Mouse (Mus musculus) layer of hippocampus, postnatal 25 days (tissue): ENCODE data around the gene Spock2. TPM values are rescaled to one million over a fixed set of nuclear protein-coding genes. Genes with fewer than 3 reads are reported as not detected.

Source experiments
- DNase-seq, 2 experiments: peaks; one replicate each; pipeline ENCODE4 v3.0.0; 2022; ENCODE audit warnings: mixed read lengths in 2 of 2, low spot score in 1 of 2; ENCODE audit errors: extremely low spot score in 1 of 2
- total RNA-seq, 2 experiments: library from RNA; stranded (reverse); gene quantifications; 2 replicates each; pipeline ENCODE4 v1.2.3; 2021

Spock2 gene
- 100 to 1,000 TPM; 509 to 518 TPM for total RNA-seq

DNA sequence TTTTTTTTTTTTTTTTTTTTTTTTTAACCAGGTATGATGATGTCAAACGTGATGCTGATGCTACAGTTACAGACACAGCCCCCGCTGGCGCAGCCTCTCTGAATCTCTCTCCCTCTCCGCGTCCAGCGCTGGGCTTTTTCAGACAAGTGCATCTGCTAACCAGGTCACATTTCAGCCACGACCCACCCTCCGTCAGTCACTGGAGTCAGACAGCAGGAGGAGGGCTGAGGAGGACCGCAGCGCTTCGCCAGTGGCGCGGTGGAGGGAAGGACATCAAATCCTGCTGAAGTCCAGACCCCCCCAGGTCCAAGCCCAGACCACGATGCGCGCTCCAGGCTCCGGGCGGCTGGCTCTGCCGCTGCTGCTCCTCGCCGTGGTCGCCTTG is at the start of gene Spock2:
Gene Spock2, plus strand, starts transcription at position 74 of the 385 bp plus-strand sequence.
- peak in 1 of 2 experiments; percentile 66 for DNase-seq

DNA sequence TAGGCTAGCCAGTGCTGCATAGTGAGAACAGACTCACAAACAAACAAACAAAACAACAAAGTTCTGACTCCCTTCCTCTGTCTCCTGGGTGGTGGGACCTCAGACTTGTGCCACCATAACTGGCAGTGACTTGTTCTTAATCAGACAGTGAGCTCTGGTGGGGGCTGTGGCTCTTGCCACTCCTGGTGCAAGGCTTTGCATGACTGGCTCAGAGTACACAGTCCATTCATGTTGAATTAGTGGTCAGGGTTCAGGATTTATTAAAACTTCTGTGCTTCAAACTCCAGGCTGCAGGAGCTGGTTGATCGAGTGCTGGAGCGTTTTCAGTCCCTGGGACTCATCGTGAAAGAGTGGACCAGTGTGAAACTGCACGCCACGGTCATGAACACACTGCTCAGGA is 43.8 kb upstream of the Spock2 start:
- no peak for DNase-seq

DNA sequence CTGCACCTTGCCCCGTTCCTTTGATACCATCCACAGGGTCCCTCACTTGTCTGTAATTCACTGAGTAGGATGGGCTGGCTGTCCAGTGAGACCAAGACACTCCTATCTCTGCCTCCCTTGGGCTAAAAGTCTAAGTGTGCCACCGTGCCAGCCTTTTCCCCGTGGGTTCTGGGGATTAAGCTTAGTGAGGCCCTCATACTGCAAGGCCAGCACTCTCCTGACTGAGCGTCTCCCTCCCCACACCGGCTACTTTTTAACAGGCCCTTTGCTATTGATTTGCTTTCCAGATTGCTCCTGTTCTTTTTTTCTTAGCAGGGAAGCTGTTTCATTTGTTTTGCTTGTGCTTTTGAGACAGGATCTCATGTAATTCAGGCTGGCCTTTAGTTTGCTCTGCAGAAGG is 43.1 kb upstream of the Spock2 start:
- no peak for DNase-seq

DNA sequence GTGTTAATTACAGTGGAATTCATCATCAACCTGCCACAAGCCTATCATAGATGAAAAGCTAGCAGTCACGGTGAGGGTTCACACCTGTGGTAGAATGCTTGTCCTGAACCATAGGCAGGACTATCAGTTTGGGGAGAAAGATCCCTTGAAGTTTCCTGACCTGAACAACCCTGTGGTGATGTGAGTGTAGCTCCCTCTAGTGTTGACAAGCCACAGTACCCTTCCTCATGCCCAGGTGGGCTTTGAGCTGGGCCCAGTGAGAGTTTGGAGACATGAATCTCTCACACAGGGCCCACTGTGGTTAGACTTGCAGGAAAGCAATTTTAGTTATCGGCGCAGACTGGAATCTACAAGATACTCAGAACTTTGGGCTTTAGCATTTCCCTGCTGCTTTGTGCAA is 39.5 kb upstream of the Spock2 start:
- DNase-seq: peak in 1 of 2 experiments; percentile 27

DNA sequence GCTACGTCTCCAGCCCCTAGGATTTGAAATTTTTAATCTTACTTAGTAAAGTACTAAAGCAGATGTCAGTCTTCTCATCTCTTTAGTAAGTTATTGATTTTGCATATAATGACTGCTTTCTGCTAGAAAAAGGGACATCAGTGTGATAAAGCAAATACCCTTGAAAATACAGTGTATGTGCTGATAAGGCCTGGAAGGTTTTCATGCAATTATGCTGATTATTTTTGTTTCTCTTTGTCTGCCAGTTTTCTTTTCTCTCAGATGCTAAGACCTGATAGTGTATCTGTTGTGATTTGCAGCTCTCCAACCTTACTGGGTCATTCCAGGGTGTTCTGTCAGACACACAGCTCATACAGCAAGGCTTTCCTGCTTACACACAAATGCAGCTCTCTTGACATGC is 30.9 kb upstream of the Spock2 start:
- no peak for DNase-seq

DNA sequence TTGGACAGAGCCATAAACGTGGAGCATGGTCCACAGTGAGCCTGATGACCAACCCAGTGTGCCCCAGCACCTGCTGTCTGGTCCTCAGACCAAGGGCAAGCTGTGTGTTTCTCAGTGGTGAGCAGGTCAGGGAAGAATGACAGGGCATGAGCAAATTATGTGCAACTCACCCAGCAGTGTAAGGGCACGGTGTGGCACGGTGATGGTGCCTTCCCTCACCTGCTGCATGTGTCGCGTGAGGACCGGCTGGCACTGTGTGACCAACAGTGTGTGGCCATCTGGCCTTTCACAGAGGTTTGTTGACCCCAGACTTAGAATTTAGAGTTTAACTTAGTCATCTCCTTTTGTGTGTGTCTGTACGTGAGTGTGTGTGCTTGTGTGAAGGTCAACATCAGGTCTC is 28.8 kb upstream of the Spock2 start:
- DNase-seq: no peak

DNA sequence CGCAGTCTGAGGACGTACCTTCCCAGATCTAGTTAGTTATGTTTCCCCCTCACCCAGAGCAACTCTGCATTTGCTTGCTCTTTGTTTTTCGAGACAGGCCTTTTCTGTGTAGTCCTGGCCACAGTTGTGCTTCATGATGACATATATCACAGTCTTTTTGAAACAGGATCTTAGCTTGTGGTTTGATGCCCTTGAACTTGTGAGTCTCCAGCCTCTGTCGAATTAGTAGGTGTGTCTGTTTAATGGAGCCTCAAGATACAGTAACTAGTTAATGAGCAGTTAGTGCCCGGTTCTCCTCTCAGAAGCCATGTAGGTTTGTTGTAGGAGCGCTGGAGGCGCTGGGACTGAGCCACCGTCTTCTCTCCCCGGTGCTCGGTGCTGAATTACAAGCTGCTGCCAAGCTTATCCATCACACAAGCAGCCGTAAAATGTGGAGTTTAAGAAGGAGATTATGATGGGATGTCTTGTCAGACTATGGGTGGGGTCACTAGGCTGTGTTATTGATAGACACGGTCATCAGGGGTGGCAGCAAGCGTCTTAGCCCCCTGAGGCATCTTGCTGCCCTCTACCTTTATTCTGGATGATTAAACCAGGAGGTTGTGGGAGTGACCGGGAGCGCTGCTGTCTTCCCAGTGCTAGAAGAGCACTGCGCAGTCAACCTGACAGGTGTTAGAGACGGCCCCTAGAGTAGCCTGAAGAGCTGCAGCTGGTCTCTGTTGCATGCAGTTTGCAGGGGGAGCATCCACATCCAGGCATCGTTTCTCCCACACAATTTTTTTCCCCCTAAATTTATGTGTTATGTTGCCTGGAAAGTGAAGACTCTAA is 28.1 kb upstream of the Spock2 start:
- no peak for DNase-seq

DNA sequence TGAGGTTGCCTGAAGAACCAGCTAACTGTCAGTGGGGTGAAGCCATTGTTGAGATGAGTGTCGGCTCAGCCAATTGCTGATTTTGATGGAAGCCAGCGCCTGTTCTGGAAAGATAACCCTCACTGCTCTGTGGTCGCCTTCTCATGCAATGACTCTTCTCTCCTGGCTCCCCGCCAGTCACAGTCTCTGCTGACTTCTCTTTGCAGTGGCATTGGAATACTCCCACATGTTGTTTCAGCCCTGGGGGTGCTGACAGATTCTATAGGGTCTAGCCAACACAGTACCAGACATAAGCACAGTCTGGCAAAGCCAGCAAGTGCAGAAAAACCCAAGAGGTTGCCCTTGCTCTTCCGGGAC is 27.5 kb upstream of the Spock2 start:
- peak in 1 of 2 experiments; percentile 38 for DNase-seq

DNA sequence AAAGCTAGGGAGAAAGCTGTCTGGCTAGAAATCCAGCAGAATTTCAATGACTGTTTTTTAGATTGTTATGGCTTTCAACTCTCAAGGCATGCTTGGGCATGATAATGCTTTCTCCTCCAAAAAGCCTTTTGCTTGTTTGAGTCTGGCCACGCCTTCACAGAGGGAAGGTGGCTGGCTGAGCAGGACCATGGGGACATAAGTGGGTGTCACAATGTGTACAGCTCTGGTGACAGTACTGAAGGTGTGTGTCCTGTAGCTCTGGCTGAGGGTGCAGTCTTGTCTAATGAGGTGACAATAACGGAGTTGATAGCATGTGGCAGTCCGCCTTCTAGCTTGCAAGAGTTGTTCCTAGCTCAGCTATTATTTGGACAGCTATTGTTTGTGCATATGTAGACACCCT is 25.8 kb upstream of the Spock2 start:
- no peak for DNase-seq

DNA sequence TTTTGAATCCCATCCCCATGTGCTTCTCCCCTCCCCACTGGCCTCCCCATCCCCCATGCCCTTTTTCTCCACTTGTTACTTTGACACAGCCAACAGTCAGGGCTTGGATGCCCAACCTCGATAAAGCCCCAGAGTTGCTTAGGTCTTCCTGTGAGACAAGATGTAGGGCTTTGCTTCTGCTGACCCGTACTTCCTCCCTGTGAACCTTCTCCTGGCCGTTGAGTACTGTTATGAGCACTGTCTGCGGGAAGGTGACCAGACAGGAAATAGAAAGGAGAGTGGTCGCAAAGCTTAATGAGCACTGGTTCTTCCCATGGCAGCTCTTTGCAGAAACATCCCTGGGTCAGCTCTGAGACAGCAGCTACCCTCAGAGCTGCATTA is 25.4 kb upstream of the Spock2 start:
- DNase-seq: no peak

DNA sequence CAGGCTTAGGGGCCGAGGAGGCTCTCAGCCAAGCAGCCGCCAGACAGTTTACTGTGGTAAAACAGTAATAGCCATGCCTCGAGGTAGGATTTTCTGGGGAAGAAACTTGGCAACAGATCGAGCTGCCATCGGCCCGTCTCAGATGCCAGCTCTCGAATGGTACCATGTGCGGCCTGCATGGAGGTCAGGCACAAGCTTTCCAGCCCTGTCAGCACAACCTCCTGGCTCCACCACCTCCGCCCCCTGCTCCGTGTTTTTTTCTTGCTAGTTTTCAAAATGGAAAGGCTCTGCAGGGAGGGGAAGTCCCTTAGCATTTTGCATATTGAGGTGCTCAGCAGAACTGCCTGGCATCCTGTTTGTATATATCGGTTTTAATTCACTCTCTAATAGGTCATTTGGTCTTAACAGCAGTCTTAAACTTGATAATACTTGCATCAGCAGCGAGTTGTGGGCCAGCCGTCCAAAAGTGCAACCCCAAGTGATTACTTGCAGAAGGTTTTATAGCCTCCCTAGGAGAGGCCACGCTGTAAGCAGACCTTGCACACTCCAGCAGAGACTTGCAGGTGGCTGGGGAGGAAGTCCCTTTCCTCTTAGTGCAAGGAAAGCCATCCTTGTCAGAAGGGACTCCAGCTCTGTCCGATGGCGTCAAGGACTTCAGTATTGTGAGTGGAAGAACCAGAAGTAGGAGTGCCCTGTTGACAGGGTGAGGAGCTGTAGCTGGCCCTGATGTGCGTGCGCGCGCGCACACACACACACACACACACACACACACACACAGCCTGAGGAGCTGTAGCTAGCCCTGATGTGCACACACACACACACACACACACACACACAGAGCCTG is 24.8 kb upstream of the Spock2 start:
- no peak for DNase-seq

DNA sequence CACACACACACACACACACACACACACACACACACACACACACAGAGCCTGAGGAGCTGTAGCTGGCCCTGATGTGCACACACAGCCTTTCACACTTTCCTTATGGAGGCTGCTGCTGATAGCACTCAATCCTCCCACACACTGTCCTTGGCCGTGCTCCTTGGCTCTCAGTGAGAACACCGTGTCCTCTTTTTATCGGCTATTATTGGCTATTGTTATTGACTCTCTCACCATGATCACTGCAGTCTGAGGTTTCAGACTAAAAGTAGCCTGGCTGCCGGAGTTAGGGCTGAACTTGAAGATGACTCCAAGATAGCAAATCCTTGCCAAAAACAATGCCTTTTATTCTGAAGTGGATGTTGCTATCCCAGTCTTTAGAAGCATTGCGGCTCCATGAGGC is 24.1 kb upstream of the Spock2 start:
- no peak for DNase-seq

DNA sequence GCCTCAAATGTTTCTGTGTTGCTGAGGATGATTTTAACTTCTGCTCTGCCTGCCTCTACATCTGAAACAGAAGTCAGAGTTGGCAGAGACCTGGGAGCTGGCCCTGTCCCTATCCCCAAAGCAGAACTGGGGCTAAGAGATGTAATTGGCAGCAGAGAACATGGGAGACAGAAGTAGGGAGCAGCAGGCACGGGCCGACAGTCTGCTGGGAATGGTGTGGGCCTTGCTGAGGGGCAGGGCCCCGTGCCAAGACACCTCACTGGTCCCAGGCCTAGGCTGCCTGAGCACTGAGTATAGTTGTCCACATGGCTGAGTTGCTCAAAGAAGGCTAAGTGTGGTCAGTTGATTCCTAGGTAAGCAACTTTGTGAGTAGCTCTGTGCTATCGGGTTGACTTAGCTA is 22.0 kb upstream of the Spock2 start:
- no peak for DNase-seq

DNA sequence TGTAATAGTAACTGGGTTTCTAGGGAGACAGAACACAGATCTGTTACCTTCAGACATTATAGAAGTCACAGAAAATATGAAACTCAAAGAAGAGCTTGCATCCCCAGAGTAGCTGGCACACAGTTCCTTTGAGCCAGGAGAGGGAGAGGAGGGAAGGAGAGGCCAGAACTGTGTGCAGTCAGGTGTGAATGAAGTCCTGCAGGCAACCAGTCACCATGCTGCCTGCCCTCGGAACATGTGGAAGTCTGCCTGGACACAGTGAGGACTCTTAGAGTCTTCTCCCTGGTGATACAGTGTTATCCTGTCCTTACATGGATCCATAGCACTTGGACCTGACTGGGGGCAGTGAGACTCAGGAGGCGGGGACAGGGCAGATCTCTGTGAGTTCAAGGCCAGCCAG is 13.7 kb upstream of the Spock2 start:
- no peak for DNase-seq

DNA sequence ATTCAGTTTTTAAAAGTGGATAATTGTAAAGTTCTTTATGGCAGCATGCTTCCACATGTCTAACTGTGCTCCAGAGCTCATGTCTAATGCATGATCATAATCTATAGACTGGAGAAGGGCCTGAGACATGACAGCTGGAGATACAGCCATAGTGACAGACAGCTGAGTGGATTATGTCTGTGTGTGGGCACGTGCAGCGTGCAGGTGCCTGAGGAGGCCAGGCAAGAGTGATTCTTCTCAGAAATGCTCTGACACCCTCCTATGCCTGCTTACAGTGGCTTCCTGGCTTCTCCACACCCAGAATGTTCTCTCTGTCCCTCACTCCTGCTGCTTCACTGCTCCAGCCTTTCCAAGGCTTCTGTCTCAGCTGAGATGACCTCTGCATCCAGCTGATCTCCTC is 12.3 kb upstream of the Spock2 start:
- no peak for DNase-seq

DNA sequence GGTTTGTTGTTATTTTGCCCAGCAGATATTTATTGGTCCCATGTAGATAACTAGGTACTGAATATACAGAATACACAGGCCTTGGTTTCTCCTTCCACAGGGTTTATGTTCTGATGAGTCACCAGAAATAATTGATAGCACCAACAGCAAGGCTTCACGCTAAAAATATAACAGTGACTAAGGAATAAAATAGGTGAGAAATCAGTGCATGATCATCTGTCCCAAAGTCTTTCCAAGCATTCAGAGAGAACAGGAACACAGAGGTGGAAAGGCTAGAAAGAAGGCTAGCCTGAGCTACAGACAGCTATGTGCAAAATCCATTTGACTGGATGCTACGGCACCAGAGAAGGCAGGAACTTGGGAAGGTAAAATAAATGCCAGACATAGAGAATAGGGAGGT is 10.5 kb upstream of the Spock2 start:
- DNase-seq: no peak

DNA sequence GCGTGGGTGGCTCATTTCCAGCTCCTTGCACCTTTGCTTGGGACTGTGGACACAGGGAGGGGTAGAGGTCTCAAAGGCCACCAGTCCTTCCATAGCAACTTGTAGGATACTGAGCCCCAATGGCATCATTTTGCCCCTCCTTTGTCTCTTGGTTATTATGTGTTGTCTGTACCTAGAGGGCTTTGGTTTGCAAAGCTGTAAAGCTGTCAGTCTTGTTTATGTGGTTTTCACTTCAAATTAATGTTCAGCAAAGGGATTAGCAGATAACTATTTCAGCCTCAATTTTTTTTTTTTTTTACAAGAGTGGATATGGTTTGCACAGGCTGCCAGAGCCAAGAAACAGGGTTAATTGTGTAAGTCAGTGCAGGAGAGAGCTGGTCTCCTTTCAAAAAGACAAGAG is 9.7 kb upstream of the Spock2 start:
- DNase-seq: no peak

DNA sequence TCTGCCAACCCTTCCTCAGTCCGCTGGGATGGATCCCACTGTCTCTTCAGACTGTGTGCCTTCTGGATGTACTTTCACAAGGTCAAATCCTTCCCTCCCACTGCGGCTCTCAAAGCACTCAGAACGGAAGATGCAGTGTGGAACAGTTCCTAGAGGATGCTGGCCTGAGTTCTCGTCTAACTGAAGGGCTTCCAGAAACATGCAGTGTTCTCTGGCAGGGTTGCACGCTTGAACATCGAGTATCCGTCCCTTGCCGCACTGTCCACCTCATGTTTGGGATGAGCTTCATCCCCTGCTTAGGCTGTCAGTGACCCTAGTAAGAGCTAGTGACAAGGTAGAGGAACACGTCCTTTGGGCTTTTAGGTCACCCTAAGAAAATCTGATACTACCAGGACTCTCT is 8.9 kb upstream of the Spock2 start:
- no peak for DNase-seq

DNA sequence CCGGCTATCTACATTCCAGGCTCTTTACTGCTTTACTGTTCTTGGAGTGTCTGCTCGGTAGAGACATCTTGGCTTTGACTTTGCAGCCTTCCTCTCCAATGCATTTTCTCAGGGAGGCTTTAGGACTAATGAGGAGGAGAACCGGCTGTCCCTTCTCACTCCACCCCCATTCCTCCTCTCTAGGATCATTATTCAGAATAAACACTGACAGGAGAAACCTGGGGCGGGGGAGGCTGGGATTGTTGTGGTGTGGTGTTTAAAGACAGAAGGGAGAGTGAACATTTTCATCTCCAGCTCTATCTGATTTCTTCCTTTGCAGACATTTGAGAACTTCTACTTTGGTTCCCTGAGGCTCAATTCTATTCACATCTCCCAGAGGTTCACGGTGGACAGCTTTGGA is 8.2 kb upstream of the Spock2 start:
- no peak for DNase-seq

DNA sequence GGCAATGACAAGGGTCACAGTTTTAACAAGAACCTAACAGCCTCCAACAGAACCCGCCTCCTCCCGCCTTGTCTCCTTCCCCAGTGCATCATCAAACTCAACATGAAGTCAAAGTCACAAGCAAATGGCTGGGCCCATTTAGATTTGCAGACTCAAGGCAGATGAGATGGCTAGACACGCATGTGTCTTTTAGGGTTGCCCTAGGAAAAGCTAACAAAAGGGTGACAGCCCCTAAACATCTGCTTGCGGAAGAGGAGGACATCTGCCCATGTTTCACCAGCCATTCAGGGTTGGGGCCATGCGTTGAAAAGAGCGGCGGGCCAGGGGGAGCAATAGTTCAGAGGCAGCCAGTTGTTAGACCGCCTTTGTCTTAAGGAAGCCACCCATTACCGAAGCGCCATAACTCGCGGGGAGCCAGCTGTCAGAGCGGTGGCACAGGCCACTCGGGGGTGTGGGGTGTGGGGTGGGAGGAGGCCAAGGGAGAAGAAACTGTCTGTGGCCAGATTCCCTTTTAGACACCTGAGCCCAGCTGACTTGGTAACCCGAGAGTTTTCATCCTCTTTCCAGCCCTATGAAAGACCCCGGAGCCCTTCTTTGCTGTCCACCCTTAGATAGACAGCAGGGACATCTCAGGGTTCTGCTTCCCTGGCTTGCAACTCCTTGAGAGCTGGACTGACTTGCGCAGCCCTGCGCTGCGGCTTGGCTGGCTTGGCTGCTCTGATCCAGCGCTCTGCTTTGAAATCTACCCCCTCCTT is 451 bp upstream of the Spock2 start:
- no peak for DNase-seq

DNA sequence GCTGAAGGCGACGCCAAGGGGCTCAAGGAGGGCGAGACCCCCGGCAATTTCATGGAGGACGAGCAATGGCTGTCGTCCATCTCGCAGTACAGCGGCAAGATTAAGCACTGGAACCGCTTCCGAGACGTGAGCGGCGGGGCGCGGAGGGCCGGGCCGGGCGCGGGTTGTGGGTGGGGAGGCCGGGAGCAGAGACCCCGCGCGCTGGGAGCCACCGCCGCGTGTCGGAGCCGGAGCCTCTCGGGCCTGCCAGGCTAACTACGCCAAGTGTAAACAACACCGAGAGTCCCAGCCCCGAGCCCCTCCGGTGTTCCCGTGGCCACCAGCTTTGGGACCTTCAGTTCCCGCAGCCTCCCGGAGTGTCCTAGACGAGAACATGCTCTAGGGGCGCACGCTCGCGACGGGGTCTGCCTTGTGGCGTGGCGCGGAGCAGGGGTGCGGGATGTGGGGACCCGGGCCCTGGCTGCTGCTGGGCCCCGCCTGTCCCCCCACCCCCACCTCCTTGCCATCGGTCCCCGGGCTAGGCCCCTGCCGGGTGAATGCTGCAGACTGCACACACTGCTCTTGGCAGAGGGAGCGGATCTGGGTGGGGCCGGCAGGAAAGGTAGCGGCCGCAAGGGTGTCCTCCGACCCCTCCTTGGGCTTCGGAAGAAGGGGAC is 640 bp downstream of the Spock2 start:
- DNase-seq: peak; percentile 47 to 70
